Mouse (Mus musculus) heart, embryonic 14.5 days (tissue): ENCODE data around the gene Kti12. TPM values are rescaled to one million over a fixed set of nuclear protein-coding genes. Genes with fewer than 3 reads are reported as not detected.

Source experiments
- polyA plus RNA-seq: library from polyadenylated mRNA; unstranded; fragments of >200 nt; fragmentation: Nextera tagmentation; extraction: Ambion mirVana; gene quantifications from 2 replicates; pipeline ENCODE4 v1.2.1, GENCODE M21; 2014

The Kti12 gene
- polyA plus RNA-seq, 1 experiment from 2014 or later, result 23.8 TPM

Other genes with a start within 250 kb of the Kti12 start
- gene Cc2d1b, start 227.8 kb upstream of the Kti12 start, polyA plus RNA-seq, result 13.2 and 14.5 TPM in 2 replicates
- gene 3110021N24Rik, start 128.1 kb upstream of the Kti12 start, polyA plus RNA-seq, result 1.6 and 2.2 TPM in 2 replicates
- 4.0 and 4.1 TPM in 2 replicates for gene Zfyve9, start 67.0 kb upstream of the Kti12 start, polyA plus RNA-seq
- gene Btf3l4, start 14.2 kb upstream of the Kti12 start, polyA plus RNA-seq, result 186 and 198 TPM in 2 replicates
- 128 and 130 TPM in 2 replicates for gene Txndc12, start 13.2 kb upstream of the Kti12 start, polyA plus RNA-seq
- 0.73 and 1.4 TPM in 2 replicates for gene A730015C16Rik, start 834 bp downstream of the Kti12 start, polyA plus RNA-seq
- 5.0 and 6.6 TPM in 2 replicates for gene Rab3b, start 31.3 kb downstream of the Kti12 start, polyA plus RNA-seq
- 37.5 and 37.9 TPM in 2 replicates for gene Nrd1, start 152.9 kb downstream of the Kti12 start, polyA plus RNA-seq